ENCODE assay signal across 10 mouse cellular contexts in genomic region chr7:80781444-80782120, GRCm38 (mm10). TPM values are rescaled to one million over a fixed set of nuclear protein-coding genes. Genes with fewer than 3 reads are reported as not detected.
DNase-seq lines count a peak whose midpoint lies in the region; ATAC-seq and TF ChIP-seq lines count a peak whose summit lies in the region.
"Had no signal": no experiment of that assay in that cellular context is flagged by ENCODE, and none has a peak within 500 bp of the region (broad histone marks: within the 10 kb centered on the region; RNA-seq: fewer than 3 reads in every experiment).

No protein-coding gene starts in this region.

- H3K27me3 ChIP-seq in E14TG2a.4 (ENCODE audit: insufficient read depth, low read length), result no peaks in the 10 kb centered on the region
- no peaks in the 10 kb centered on the region for H3K27me3 ChIP-seq in heart, embryonic 11.5 days (ENCODE audit: control insufficient read depth, insufficient read depth, low read length)
- no peaks in the 10 kb centered on the region for H3K27me3 ChIP-seq in liver, embryonic 11.5 days (replicated peaks; ENCODE audit: control insufficient read depth, insufficient read depth, low read length)
- no peaks in the 10 kb centered on the region for H3K27me3 ChIP-seq in neural tube, embryonic 15.5 days (replicated peaks)
- H3K27me3 ChIP-seq: hindbrain, embryonic 15.5 days had no signal

- peaks cover under 1% of the 10 kb centered on the region; the same call in 1 of the 2 replicates for H3K9me3 ChIP-seq in E14TG2a.4 (ENCODE audit: low read length)
- no peaks in the 10 kb centered on the region for H3K9me3 ChIP-seq in heart, embryonic 11.5 days (replicated peaks; ENCODE audit: control insufficient read depth, low read length)
- H3K9me3 ChIP-seq in liver, embryonic 11.5 days (ENCODE audit: control insufficient read depth, low read length), result no peaks in the 10 kb centered on the region
- H3K9me3 ChIP-seq in neural tube, embryonic 15.5 days (replicated peaks), result no peaks in the 10 kb centered on the region
- H3K9me3 ChIP-seq: hindbrain, embryonic 15.5 days had no signal

- 54% methylated on average over 9 of the region's 9 CpGs for WGBS in heart, embryonic 11.5 days (ENCODE audit: insufficient replicate concordance)
- WGBS in liver, embryonic 11.5 days, result 58% methylated on average over 9 of the region's 9 CpGs
- 70% methylated on average over 9 of the region's 9 CpGs for WGBS in neural tube, embryonic 15.5 days

- no peak for TF ChIP-seq CTCF in E14TG2a.4 (conservative IDR thresholded peaks at IDR 0.05; ENCODE audit: low read length)

- no peak overlapping the region for H3K9ac ChIP-seq in heart, embryonic 11.5 days (ENCODE audit: low read depth, low read length)
- no peak overlapping the region for H3K9ac ChIP-seq in liver, embryonic 11.5 days (ENCODE audit: low read depth, low read length)
- no peak overlapping the region for H3K9ac ChIP-seq in neural tube, embryonic 15.5 days (replicated peaks)
- H3K9ac ChIP-seq: hindbrain, embryonic 15.5 days had no signal

- H3K4me3 ChIP-seq in E14TG2a.4 (replicated peaks; ENCODE audit: low read length), result peak overlapping the region; percentile 67
- no peak overlapping the region for H3K4me3 ChIP-seq in heart, embryonic 11.5 days (ENCODE audit: low read depth, low read length)
- no peak overlapping the region for H3K4me3 ChIP-seq in liver, embryonic 11.5 days (ENCODE audit: low read depth, low read length)
- H3K4me3 ChIP-seq in neural tube, embryonic 15.5 days (replicated peaks), result no peak overlapping the region
- H3K4me3 ChIP-seq: hindbrain, embryonic 15.5 days had no signal

- H3K4me2 ChIP-seq in heart, embryonic 11.5 days, result no peak overlapping the region; the same call in 1 of the 2 replicates
- H3K4me2 ChIP-seq in liver, embryonic 11.5 days, result peak overlapping the region; percentile 29
- H3K4me2 ChIP-seq in neural tube, embryonic 15.5 days, result no peak overlapping the region
- H3K4me2 ChIP-seq: hindbrain, embryonic 15.5 days had no signal

- peaks cover 83% of the 10 kb centered on the region for H3K4me1 ChIP-seq in E14TG2a.4 (replicated peaks; ENCODE audit: low read depth, low read length)
- peaks cover 48% of the 10 kb centered on the region for H3K4me1 ChIP-seq in heart, embryonic 11.5 days (ENCODE audit: control insufficient read depth, insufficient read depth, low read length)
- peaks cover 27% of the 10 kb centered on the region for H3K4me1 ChIP-seq in liver, embryonic 11.5 days (replicated peaks; ENCODE audit: control insufficient read depth, insufficient read depth, low read length)
- peaks cover 5% of the 10 kb centered on the region; the same call in 1 of the 2 replicates for H3K4me1 ChIP-seq in neural tube, embryonic 15.5 days

- no peak for ATAC-seq in heart, embryonic 11.5 days (replicated peaks; ENCODE audit: insufficient number of reproducible peaks, low FRiP score, low TSS enrichment)
- ATAC-seq in liver, embryonic 11.5 days (replicated peaks; ENCODE audit: low FRiP score), result no peak
- ATAC-seq in megakaryocyte-erythroid progenitor cell, adult 5-6 weeks (replicated peaks; ENCODE audit: low FRiP score, low TSS enrichment, poor library complexity, severe bottlenecking), result no peak
- no peak for ATAC-seq in neural tube, embryonic 15.5 days (ENCODE audit: low FRiP score)
- ATAC-seq in frontal cortex, adult (ENCODE audit: low TSS enrichment), result no peak

- peak; percentile 46 for DNase-seq in NIH3T3 (ENCODE audit: low read depth)
- DNase-seq in liver, embryonic 11.5 days (ENCODE audit: low spot score), result no peak
- DNase-seq in left cerebral cortex, postnatal 25 days (ENCODE audit: low spot score in 2 of 2), result no peak
- DNase-seq: cerebellum, adult 11 months had no signal

- H3K27ac ChIP-seq in heart, embryonic 11.5 days (ENCODE audit: low read depth, low read length), result peak overlapping the region; percentile 66
- H3K27ac ChIP-seq in liver, embryonic 11.5 days (ENCODE audit: low read depth, low read length), result no peak overlapping the region; the same call in 1 of the 2 replicates
- no peak overlapping the region for H3K27ac ChIP-seq in neural tube, embryonic 15.5 days (replicated peaks)
- H3K27ac ChIP-seq: hindbrain, embryonic 15.5 days had no signal

- intact Hi-C loops in left cerebral cortex, postnatal 25 days (cut with DNase I), result no loop called here

- H3K36me3 ChIP-seq in E14TG2a.4 (ENCODE audit: insufficient read depth, low read length), result no peaks in the 10 kb centered on the region
- no peaks in the 10 kb centered on the region for H3K36me3 ChIP-seq in heart, embryonic 11.5 days (ENCODE audit: control insufficient read depth, insufficient read depth, low read length)
- H3K36me3 ChIP-seq in liver, embryonic 11.5 days (ENCODE audit: control insufficient read depth, insufficient read depth, low read length), result no peaks in the 10 kb centered on the region
- no peaks in the 10 kb centered on the region for H3K36me3 ChIP-seq in neural tube, embryonic 15.5 days
- H3K36me3 ChIP-seq: hindbrain, embryonic 15.5 days had no signal

RNA-seq across cellular contexts. Expression of gene Iqgap1, which starts 44.2 kb away (rescaled TPM):
- polyA plus RNA-seq in heart, embryonic 11.5 days (2014; fragmentation: Nextera tagmentation; extraction: Ambion mirVana), result 33.5 and 35.9 TPM in 2 replicates
- polyA plus RNA-seq in liver, embryonic 11.5 days (2014; fragmentation: Nextera tagmentation; extraction: Ambion mirVana), result 28.2 and 30.6 TPM in 2 replicates
- total RNA-seq in left cerebral cortex, postnatal 25 days (2021), result 10 to 100 TPM; 20.3 to 22.0 TPM
- 31.2 and 41.7 TPM in 2 replicates for total RNA-seq in megakaryocyte-erythroid progenitor cell, adult 5-6 weeks (2014; fragmentation: Nextera tagmentation)
- total RNA-seq in megakaryocyte-erythroid progenitor cell, adult 5-6 weeks (2017), result 39.6 and 54.4 TPM in 2 replicates
- 18.1 and 31.0 TPM in 2 replicates for polyA plus RNA-seq in neural tube, embryonic 15.5 days (2015; fragmentation: Nextera tagmentation; extraction: Ambion mirVana)
